Mouse (Mus musculus): ENCODE data around the gene Gpr107. TPM values are rescaled to one million over a fixed set of nuclear protein-coding genes. Genes with fewer than 3 reads are reported as not detected.

Gene Gpr107
- polyA plus RNA-seq, 1 experiment from 2014 or later = 41.9 TPM

DNA sequence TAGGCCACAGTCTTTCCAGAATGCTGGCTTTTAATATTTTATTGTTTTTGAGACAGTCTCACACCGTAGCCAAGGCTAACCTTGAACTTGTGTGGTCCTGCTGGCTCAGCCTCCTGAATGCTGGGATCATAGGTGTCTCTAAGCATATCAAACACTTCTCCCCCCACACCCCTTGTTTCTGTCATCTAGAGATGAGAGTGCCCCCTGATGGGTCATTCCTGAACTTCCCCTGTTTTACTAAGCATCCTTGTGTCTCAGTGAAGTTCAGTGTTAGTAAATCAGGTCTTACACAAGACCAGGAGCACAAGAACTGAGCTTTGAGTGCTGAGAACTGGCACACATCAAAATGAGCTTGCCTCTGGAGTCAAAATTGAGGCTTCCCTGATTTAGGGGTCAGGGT is 31.7 kb downstream of the Gpr107 start:
- no peak overlapping the region for H3K27ac ChIP-seq
- no peak overlapping the region for H3K4me2 ChIP-seq
- WGBS = 100% methylated on average over 1 of the region's 1 CpGs
- ATAC-seq (ENCODE audit: insufficient number of reproducible peaks, low FRiP score, low TSS enrichment, low read depth) = no peak
- H3K9me3 ChIP-seq = no peaks in the 10 kb centered on the region
- peaks cover 89% of the 10 kb centered on the region for H3K36me3 ChIP-seq
- no peak overlapping the region for H3K4me3 ChIP-seq
- no peak overlapping the region for H3K9ac ChIP-seq
- H3K27me3 ChIP-seq = no peaks in the 10 kb centered on the region
- H3K4me1 ChIP-seq = no peaks in the 10 kb centered on the region

DNA sequence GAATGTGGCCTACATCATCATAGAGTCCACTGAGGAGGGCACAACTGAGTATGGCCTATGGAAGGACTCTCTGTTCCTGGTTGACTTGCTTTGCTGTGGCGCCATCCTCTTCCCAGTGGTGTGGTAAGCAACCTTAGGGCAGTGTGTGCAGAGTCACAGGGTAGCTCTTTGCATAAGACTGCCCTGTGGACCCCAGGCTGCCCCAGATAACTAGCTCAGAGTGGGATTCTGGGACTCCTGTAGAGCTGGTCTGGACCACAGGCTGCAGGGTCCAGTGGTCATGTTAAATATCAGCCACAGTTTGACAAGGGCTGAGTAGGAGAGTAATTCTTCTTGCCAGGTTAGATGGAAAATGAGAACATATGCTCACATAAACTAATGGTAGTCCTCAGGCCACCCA is 36.6 kb downstream of the Gpr107 start:
- no peaks in the 10 kb centered on the region for H3K4me1 ChIP-seq
- no peak overlapping the region for H3K4me2 ChIP-seq
- 97% methylated on average over 1 of the region's 1 CpGs for WGBS
- H3K4me3 ChIP-seq = no peak overlapping the region
- H3K27ac ChIP-seq = no peak overlapping the region
- no peaks in the 10 kb centered on the region for H3K27me3 ChIP-seq
- ATAC-seq (ENCODE audit: insufficient number of reproducible peaks, low FRiP score, low TSS enrichment, low read depth) = no peak
- no peaks in the 10 kb centered on the region for H3K9me3 ChIP-seq
- H3K36me3 ChIP-seq = peaks cover 94% of the 10 kb centered on the region
- H3K9ac ChIP-seq = no peak overlapping the region

DNA sequence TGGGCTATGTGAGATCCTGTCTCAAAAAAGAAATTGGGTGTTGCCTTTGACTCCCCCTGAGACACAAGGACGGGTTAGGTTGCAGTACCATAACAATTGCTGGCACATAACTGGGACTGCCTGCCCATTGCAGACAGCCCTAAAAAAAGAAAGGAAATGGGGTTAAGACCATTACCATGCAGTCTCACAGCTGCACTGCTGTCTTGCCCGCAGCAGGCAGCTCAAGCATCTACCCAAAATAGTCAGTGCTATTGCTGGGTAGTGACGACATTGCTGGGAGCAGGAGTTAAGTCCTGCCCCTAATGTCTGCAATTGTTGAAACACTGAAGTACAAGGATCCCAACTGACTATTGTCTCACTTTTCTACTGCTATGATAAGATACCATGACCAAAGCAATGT is 37.5 kb downstream of the Gpr107 start:
- Histone ChIP-seq H3K9me3 (no peaks in the 10 kb centered on the region), H3K36me3 (peaks cover 92% of the 10 kb centered on the region), H3K9ac (no peak overlapping the region), H3K4me3 (no peak overlapping the region), H3K27me3 (no peaks in the 10 kb centered on the region), H3K4me1 (no peaks in the 10 kb centered on the region), H3K27ac (no peak overlapping the region), H3K4me2 (no peak overlapping the region)
- 80% methylated on average over 3 of the region's 3 CpGs for WGBS
- no peak for ATAC-seq (ENCODE audit: insufficient number of reproducible peaks, low FRiP score, low TSS enrichment, low read depth)

DNA sequence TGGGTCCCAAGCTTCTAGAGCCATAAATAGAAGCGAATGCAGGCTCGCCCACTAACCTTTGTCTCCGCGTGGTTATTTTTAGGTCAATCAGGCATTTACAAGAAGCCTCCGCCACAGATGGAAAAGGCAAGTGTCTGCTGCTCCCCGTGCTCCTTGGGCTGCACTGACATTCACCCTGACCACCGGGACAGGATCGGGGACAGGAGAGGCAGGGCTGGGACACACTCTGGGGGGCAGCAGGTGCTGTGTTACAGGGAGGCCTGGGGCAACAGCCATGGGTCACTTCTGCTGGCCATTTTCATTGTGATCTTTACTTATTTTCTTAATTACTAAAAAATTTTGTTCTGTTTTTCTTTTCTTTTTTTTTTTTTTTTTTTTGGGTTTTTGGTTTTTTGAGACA is 39.6 kb downstream of the Gpr107 start:
- Histone ChIP-seq H3K4me2 (no peak overlapping the region), H3K9ac (no peak overlapping the region), H3K4me3 (no peak overlapping the region), H3K27me3 (no peaks in the 10 kb centered on the region), H3K27ac (no peak overlapping the region), H3K4me1 (no peaks in the 10 kb centered on the region), H3K9me3 (no peaks in the 10 kb centered on the region), H3K36me3 (peaks cover 89% of the 10 kb centered on the region)
- 84% methylated on average over 8 of the region's 8 CpGs for WGBS
- ATAC-seq (ENCODE audit: insufficient number of reproducible peaks, low FRiP score, low TSS enrichment, low read depth) = no peak

DNA sequence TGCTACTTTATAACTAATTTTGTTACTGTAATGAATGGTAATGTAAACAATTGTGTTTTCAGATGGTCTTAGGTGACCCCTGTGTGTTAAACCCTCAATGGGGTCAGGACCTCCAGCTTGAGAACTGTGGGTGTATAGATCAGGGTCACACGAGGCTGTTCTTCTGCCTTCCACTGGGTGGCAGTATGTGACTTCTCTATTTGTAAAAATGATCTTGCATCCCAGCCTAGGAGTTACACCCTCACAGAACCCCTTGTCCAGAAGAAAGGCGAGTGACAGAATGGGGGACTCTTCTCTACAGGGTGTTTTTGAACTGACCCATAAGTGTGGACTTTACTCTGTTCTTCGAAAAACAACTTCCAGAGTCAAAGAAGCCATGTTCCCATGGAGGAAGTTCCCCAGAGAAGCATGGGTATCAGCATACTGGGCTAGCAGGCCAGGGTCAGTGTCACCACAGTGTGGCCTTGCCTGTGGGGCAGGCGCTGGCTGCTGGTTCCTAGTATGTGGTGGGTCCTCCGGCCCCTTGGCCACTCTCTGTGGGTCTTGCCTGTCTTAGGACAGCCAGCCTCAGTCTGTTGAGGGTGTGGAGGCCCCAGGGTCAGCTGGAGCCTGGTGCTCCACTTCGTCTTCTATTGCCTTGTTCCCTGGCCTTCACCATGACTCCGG is 42.4 kb downstream of the Gpr107 start:
- no peak for ATAC-seq (ENCODE audit: insufficient number of reproducible peaks, low FRiP score, low TSS enrichment, low read depth)
- Histone ChIP-seq H3K9ac (no peak overlapping the region), H3K27me3 (no peaks in the 10 kb centered on the region), H3K27ac (no peak overlapping the region), H3K4me1 (no peaks in the 10 kb centered on the region), H3K36me3 (peaks cover 86% of the 10 kb centered on the region), H3K4me2 (no peak overlapping the region), H3K9me3 (no peaks in the 10 kb centered on the region), H3K4me3 (no peak overlapping the region)
- 70% methylated on average over 7 of the region's 7 CpGs for WGBS

DNA sequence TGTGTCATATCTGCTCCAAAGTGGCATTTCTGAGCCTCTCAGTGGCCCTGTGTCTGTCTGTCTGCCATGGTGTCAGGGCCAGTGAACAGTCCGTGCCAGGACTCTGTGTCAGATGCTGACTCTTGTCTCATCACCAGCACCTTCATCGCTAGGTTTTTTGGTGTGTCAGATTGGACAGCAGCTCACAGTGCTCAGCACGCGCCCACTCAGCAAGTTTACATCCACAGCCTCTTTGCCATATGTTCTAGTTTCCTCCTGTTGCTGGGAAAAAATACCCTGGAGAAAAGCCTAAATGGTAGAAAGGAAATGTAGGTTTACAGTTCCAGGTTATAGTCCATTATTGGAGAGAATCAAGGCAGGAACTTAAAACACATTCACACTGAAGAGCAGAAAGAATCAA is 46.5 kb downstream of the Gpr107 start:
- Histone ChIP-seq H3K36me3 (peaks cover 70% of the 10 kb centered on the region), H3K4me3 (no peak overlapping the region), H3K27me3 (no peaks in the 10 kb centered on the region), H3K4me2 (no peak overlapping the region), H3K9me3 (no peaks in the 10 kb centered on the region), H3K9ac (no peak overlapping the region), H3K27ac (no peak overlapping the region), H3K4me1 (no peaks in the 10 kb centered on the region)
- no peak for ATAC-seq (ENCODE audit: insufficient number of reproducible peaks, low FRiP score, low TSS enrichment, low read depth)
- 93% methylated on average over 4 of the region's 4 CpGs for WGBS

- Histone ChIP-seq H3K4me3 (no peak overlapping the region), H3K27me3 (no peaks in the 10 kb centered on the region), H3K9me3 (no peaks in the 10 kb centered on the region), H3K4me1 (no peaks in the 10 kb centered on the region), H3K9ac (no peak overlapping the region), H3K36me3 (peaks cover 65% of the 10 kb centered on the region), H3K4me2 (no peak overlapping the region), H3K27ac (no peak overlapping the region)
- no peak for ATAC-seq (ENCODE audit: insufficient number of reproducible peaks, low FRiP score, low TSS enrichment, low read depth)
- WGBS = 88% methylated on average over 2 of the region's 2 CpGs
Measured at GRCm38 (mm10) chr2:31200051-31200450, 47.9 kb downstream of the Gpr107 start.

- Histone ChIP-seq H3K36me3 (peaks cover 55% of the 10 kb centered on the region), H3K9ac (no peak overlapping the region)
- WGBS = 75% methylated on average over 7 of the region's 7 CpGs
Measured at GRCm38 (mm10) chr2:31201851-31202250, 49.7 kb downstream of the Gpr107 start.

DNA sequence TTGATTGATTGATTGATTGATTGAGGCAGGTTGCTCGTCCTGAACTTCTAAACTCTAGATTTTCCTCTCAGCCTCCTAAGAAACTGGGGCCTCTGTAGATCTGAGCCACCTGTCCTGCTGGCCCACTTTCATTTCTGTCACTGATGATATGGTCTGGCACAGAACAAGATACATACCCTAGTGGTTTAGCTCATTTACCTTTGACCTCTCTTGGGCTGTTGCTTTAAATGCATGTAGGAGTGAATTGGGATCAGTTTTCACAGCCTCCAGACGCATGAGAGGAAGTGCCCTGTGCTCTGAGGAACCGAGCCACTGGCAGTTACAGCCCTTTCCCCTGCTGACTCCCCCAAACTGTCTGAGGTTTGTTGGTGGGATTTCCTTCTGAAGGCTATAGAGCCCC is 50.2 kb downstream of the Gpr107 start:
- Histone ChIP-seq H3K9me3 (no peaks in the 10 kb centered on the region), H3K27me3 (no peaks in the 10 kb centered on the region), H3K27ac (no peak overlapping the region), H3K4me3 (no peak overlapping the region), H3K4me2 (no peak overlapping the region), H3K4me1 (peaks cover 4% of the 10 kb centered on the region; the same call in 1 of the 2 replicates), H3K9ac (no peak overlapping the region), H3K36me3 (peaks cover 50% of the 10 kb centered on the region)
- no peak for ATAC-seq (ENCODE audit: insufficient number of reproducible peaks, low FRiP score, low TSS enrichment, low read depth)
- 21% methylated on average over 3 of the region's 3 CpGs for WGBS

More at GRCm38 (mm10) chr2:31201851-31202250, 49.7 kb downstream of the Gpr107 start:
- no peaks in the 10 kb centered on the region for H3K9me3 ChIP-seq
- H3K27me3 ChIP-seq = no peaks in the 10 kb centered on the region
- no peak overlapping the region for H3K4me3 ChIP-seq
- no peak for ATAC-seq (ENCODE audit: insufficient number of reproducible peaks, low FRiP score, low TSS enrichment, low read depth)
- no peak overlapping the region for H3K4me2 ChIP-seq
- peaks cover 4% of the 10 kb centered on the region; the same call in 1 of the 2 replicates for H3K4me1 ChIP-seq
- H3K27ac ChIP-seq = no peak overlapping the region

- ATAC-seq (ENCODE audit: insufficient number of reproducible peaks, low FRiP score, low TSS enrichment, low read depth) = no peak
- Histone ChIP-seq H3K4me1 (peaks cover 4% of the 10 kb centered on the region; the same call in 1 of the 2 replicates), H3K4me3 (no peak overlapping the region), H3K9me3 (no peaks in the 10 kb centered on the region), H3K4me2 (no peak overlapping the region), H3K27me3 (no peaks in the 10 kb centered on the region), H3K27ac (no peak overlapping the region), H3K36me3 (peaks cover 49% of the 10 kb centered on the region), H3K9ac (0 out of 2 replicates have a peak overlapping the region, but pooled peaks have one; percentile 4)
- 77% methylated on average over 4 of the region's 4 CpGs for WGBS
Measured at GRCm38 (mm10) chr2:31202956-31203355, 50.8 kb downstream of the Gpr107 start.

GRCm38 (mm10) chr2:31204677-31205076 is 52.6 kb downstream of the Gpr107 start:
- H3K4me2 ChIP-seq = no peak overlapping the region
- no peak overlapping the region for H3K9ac ChIP-seq
- no peak overlapping the region for H3K27ac ChIP-seq
- no peaks in the 10 kb centered on the region for H3K9me3 ChIP-seq
- WGBS = 75% methylated on average over 5 of the region's 5 CpGs
- no peak overlapping the region for H3K4me3 ChIP-seq
- H3K27me3 ChIP-seq = no peaks in the 10 kb centered on the region
- H3K36me3 ChIP-seq = peaks cover 53% of the 10 kb centered on the region
- no peak for ATAC-seq (ENCODE audit: insufficient number of reproducible peaks, low FRiP score, low TSS enrichment, low read depth)
- H3K4me1 ChIP-seq = peaks cover 4% of the 10 kb centered on the region; the same call in 1 of the 2 replicates

DNA sequence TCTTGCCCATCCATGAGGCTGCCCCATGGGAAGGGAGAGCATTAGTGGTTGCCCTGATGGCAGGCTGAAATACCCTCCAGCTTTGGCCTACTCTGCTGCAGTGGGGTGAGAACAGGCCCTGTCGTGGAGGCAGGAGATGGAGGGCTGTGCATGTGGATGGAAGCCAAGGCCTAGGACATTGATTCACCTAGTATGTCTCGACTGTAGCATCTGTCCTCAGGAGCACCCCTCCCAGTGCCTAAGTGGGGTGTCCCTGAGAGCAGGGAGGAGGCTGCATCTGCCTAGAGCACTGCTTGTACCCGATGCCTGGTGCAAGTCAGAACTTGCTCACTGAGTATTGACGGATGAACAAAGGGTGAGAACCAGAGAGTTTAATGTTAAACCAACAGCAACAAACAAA is 54.1 kb downstream of the Gpr107 start:
- Histone ChIP-seq H3K27me3 (no peaks in the 10 kb centered on the region), H3K4me1 (peaks cover 4% of the 10 kb centered on the region; the same call in 1 of the 2 replicates), H3K4me3 (no peak overlapping the region), H3K36me3 (peaks cover 61% of the 10 kb centered on the region), H3K9me3 (no peaks in the 10 kb centered on the region), H3K9ac (no peak overlapping the region), H3K27ac (no peak overlapping the region), H3K4me2 (no peak overlapping the region)
- 66% methylated on average over 4 of the region's 4 CpGs for WGBS
- no peak for ATAC-seq (ENCODE audit: insufficient number of reproducible peaks, low FRiP score, low TSS enrichment, low read depth)

DNA sequence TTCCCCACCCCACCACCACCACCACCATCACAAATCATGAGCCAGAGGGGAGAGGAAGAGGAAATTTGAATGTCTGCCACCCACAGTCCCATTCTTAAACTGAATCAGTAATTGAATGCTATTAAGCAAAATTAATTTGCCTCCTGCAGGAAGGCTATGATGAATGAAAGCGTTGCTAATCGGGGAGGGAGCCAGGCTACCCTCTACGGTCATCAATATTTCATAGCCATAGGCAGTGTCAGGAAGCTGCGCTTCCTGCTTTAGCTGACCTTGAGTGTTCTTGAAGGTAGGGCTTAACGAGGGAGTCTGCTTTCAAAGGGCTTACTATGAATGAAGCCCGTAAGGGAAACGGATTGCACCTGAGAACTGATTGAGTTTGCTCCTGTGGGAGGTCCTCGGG is 54.8 kb downstream of the Gpr107 start:
- 34% methylated on average over 8 of the region's 8 CpGs for WGBS
- no peak for ATAC-seq (ENCODE audit: insufficient number of reproducible peaks, low FRiP score, low TSS enrichment, low read depth)

More for the DNA sequence above, 54.8 kb downstream of the Gpr107 start:
- H3K4me3 ChIP-seq = no peak overlapping the region
- no peak overlapping the region for H3K4me2 ChIP-seq
- H3K36me3 ChIP-seq = peaks cover 62% of the 10 kb centered on the region
- no peak overlapping the region for H3K27ac ChIP-seq
- no peaks in the 10 kb centered on the region for H3K27me3 ChIP-seq
- no peaks in the 10 kb centered on the region for H3K9me3 ChIP-seq
- no peak overlapping the region for H3K9ac ChIP-seq
- H3K4me1 ChIP-seq = peaks cover 4% of the 10 kb centered on the region; the same call in 1 of the 2 replicates

Measured in limb, embryonic 15.5 days (tissue).